Mouse (Mus musculus) lung, postnatal 10 days (tissue): ENCODE measurements around the gene Ube2n.
A peak's percentile ranks its signal among the peaks of the same experiment; 100 is the strongest.

Experiments used
- DNase-seq: peaks from one replicate; pipeline ENCODE4 v3.0.0; 2021

The Ube2n gene

GRCm38 (mm10) chr10:95561616-95562015 is 46.7 kb downstream of the Ube2n start:
- DNase-seq: no peak

GRCm38 (mm10) chr10:95562395-95562794 is 47.5 kb downstream of the Ube2n start:
- DNase-seq: no peak

GRCm38 (mm10) chr10:95562859-95563841 is 48.2 kb downstream of the Ube2n start:
- DNase-seq: peak; percentile 52

GRCm38 (mm10) chr10:95563851-95564845 is 49.2 kb downstream of the Ube2n start, which contains the start of gene Nudt4:
Gene Nudt4, minus strand, starts transcription at chr10:95564146.
- peak; percentile 85 for DNase-seq

- no peak for DNase-seq
These were observed 50.4 kb downstream of the Ube2n start for GRCm38 (mm10) chr10:95565156-95565854.

GRCm38 (mm10) chr10:95566786-95567185 is 51.8 kb downstream of the Ube2n start:
- DNase-seq: no peak

GRCm38 (mm10) chr10:95567550-95567949 is 52.6 kb downstream of the Ube2n start:
- no peak for DNase-seq

- no peak for DNase-seq
These were observed 53.1 kb downstream of the Ube2n start for GRCm38 (mm10) chr10:95568016-95568415.

- DNase-seq: no peak
These were observed 54.5 kb downstream of the Ube2n start for GRCm38 (mm10) chr10:95569441-95569840.

- no peak for DNase-seq
These were observed 60.0 kb downstream of the Ube2n start for GRCm38 (mm10) chr10:95574994-95575393.

- DNase-seq: no peak
These were observed 61.0 kb downstream of the Ube2n start for GRCm38 (mm10) chr10:95575839-95576380.

- peak; percentile 58 for DNase-seq
These were observed 62.1 kb downstream of the Ube2n start for GRCm38 (mm10) chr10:95576876-95577566.

- DNase-seq: peak; percentile 30
These were observed 62.6 kb downstream of the Ube2n start for GRCm38 (mm10) chr10:95577567-95577950.

GRCm38 (mm10) chr10:95585554-95585953 is 70.6 kb downstream of the Ube2n start:
- no peak for DNase-seq

GRCm38 (mm10) chr10:95587509-95588220 is 72.7 kb downstream of the Ube2n start:
- no peak for DNase-seq

- DNase-seq: no peak
These were observed 74.3 kb downstream of the Ube2n start for GRCm38 (mm10) chr10:95589196-95589595.

GRCm38 (mm10) chr10:95590196-95590595 is 75.3 kb downstream of the Ube2n start:
- DNase-seq: no peak

GRCm38 (mm10) chr10:95591257-95591656 is 76.3 kb downstream of the Ube2n start:
- DNase-seq: no peak

- DNase-seq: no peak
These were observed 79.5 kb downstream of the Ube2n start for GRCm38 (mm10) chr10:95594414-95594813.
